Mouse (Mus musculus): ENCODE results near the gene 1700028P14Rik. TPM values are rescaled to one million over a fixed set of nuclear protein-coding genes. Genes with fewer than 3 reads are reported as not detected.

1700028P14Rik gene
- polyA plus RNA-seq, 1 experiment from 2014 or later, result not detected

DNA sequence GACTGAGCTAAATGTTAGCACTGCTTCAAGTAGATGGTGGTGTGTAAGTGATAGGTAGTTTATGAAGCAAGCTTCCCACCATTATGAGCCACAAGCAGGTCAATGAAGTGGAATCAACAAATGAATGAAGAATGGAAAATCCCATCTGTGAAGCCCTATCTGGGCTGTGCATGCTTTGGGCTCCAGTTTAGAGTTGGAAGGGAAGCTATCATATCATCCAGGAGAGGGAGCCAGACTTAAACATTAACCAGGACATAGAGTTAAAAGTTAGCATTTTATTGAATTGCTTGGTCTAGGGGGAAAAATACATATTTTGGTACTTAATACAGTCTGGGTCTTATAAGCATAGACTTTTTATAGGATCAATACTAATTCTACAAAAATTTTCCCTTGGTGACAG, 107.0 kb downstream of the 1700028P14Rik start:
- no peak for ATAC-seq
- TF ChIP-seq CTCF (IDR thresholded peaks at IDR 0.05; ENCODE audit: low read depth) (peak; percentile 33), EP300 (IDR thresholded peaks at IDR 0.05; ENCODE audit: low read depth) (no peak)

DNA sequence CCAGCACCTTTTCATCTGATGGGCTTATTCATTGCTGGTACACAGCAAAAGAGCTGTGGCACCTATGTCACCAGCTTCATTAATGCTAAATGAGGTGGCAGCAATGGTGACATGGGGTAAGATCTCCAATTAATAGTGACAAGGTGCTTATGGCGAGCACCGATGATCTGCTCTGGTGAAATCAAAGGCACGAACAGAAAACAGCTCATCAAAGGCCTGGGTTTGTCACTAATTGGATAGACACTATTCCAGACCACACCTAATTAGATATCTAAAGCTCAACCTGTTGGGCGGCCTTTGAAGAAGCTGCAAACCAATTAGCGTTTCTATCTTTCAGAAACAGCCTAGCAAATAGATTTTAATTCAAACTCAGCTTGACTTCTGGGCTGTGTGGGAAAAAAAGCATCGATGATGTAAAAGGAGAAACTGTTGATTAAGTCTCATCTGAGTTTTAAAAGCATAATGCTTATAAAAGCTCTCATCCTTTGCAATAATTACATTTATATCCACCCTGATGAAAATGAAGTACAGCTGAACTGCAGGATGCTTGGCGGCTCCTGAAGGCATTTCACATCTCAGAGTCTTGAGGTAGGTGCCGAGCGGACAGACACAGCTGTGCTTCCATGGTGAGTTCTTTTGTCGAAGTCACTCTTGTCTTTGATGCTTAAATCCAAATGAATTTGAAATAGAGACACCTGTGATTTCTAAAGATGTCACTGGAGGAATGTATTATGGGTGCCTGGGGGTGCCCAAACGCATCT, 109.2 kb downstream of the 1700028P14Rik start:
- no peak for DNase-seq
- no peak overlapping the region for H3K4me3 ChIP-seq (ENCODE audit: low read depth, low read length)
- 73% methylated on average over 11 of the region's 11 CpGs for WGBS (ENCODE audit: insufficient replicate concordance)
- no peaks in the 10 kb centered on the region for H3K36me3 ChIP-seq (replicated peaks; ENCODE audit: insufficient read depth, low read length)
- no peak overlapping the region for H3K27ac ChIP-seq (ENCODE audit: low read depth)
- no peaks in the 10 kb centered on the region for H3K27me3 ChIP-seq (ENCODE audit: insufficient read depth, low read length)
- no peaks in the 10 kb centered on the region for H3K9me3 ChIP-seq (ENCODE audit: low read length)
- H3K4me1 ChIP-seq (ENCODE audit: insufficient read depth), result no peaks in the 10 kb centered on the region
- H3K4me2 ChIP-seq (ENCODE audit: low read depth, low read length), result no peak overlapping the region
- no peak overlapping the region for H3K9ac ChIP-seq (replicated peaks)
- TF ChIP-seq EP300 (IDR thresholded peaks at IDR 0.05; ENCODE audit: low read depth) (no peak), CTCF (IDR thresholded peaks at IDR 0.05; ENCODE audit: low read depth) (no peak)
- ATAC-seq, result no peak

More for the DNA sequence above, 107.0 kb downstream of the 1700028P14Rik start:
- Histone ChIP-seq H3K36me3 (replicated peaks; ENCODE audit: insufficient read depth, low read length) (no peaks in the 10 kb centered on the region), H3K27me3 (ENCODE audit: insufficient read depth, low read length) (no peaks in the 10 kb centered on the region), H3K9ac (replicated peaks) (no peak overlapping the region), H3K4me2 (ENCODE audit: low read depth, low read length) (no peak overlapping the region), H3K27ac (ENCODE audit: low read depth) (no peak overlapping the region), H3K4me1 (ENCODE audit: insufficient read depth) (no peaks in the 10 kb centered on the region), H3K4me3 (ENCODE audit: low read depth, low read length) (no peak overlapping the region), H3K9me3 (ENCODE audit: low read length) (no peaks in the 10 kb centered on the region)
- DNase-seq, result no peak

- WGBS (ENCODE audit: insufficient replicate concordance), result 80% methylated on average over 4 of the region's 4 CpGs
- ATAC-seq (no peak), DNase-seq (no peak)
- TF ChIP-seq CTCF (IDR thresholded peaks at IDR 0.05; ENCODE audit: low read depth) (no peak), EP300 (IDR thresholded peaks at IDR 0.05; ENCODE audit: low read depth) (no peak)
- Histone ChIP-seq H3K4me1 (ENCODE audit: insufficient read depth) (no peaks in the 10 kb centered on the region), H3K4me3 (ENCODE audit: low read depth, low read length) (no peak overlapping the region), H3K36me3 (replicated peaks; ENCODE audit: insufficient read depth, low read length) (no peaks in the 10 kb centered on the region), H3K9me3 (ENCODE audit: low read length) (no peaks in the 10 kb centered on the region), H3K27me3 (ENCODE audit: insufficient read depth, low read length) (no peaks in the 10 kb centered on the region), H3K4me2 (ENCODE audit: low read depth, low read length) (no peak overlapping the region), H3K9ac (replicated peaks) (no peak overlapping the region), H3K27ac (ENCODE audit: low read depth) (no peak overlapping the region)
Measured at GRCm38 (mm10) chr19:23542759-23543158, 109.9 kb downstream of the 1700028P14Rik start.

DNA sequence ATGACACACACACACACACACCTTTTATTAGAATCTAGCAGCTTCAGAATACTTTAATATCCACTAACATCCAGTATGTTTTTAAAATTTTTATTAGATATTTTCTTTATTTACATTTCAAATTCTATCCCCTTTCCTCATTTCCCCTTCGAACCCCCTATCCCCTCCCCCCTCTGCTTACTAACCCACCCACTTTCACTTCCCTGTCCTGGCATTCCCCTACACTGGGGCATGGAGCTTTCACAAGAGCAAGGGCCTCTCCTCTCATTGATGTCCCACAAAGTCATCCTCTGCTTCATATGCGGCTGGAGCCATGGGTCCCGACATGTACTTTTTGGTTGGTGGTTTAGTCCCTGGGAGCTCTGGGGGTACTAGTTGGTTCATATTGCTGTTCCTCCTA, 116.9 kb downstream of the 1700028P14Rik start:
- no peak overlapping the region for H3K4me2 ChIP-seq (ENCODE audit: low read depth, low read length)
- no peak for TF ChIP-seq CTCF (IDR thresholded peaks at IDR 0.05; ENCODE audit: low read depth)
- no peak for TF ChIP-seq EP300 (IDR thresholded peaks at IDR 0.05; ENCODE audit: low read depth)
- no peak for ATAC-seq
- no peaks in the 10 kb centered on the region for H3K36me3 ChIP-seq (replicated peaks; ENCODE audit: insufficient read depth, low read length)
- 57% methylated on average over 3 of the region's 3 CpGs for WGBS (ENCODE audit: insufficient replicate concordance)
- H3K27me3 ChIP-seq (ENCODE audit: insufficient read depth, low read length), result no peaks in the 10 kb centered on the region
- H3K4me1 ChIP-seq (ENCODE audit: insufficient read depth), result no peaks in the 10 kb centered on the region
- H3K27ac ChIP-seq (ENCODE audit: low read depth), result no peak overlapping the region
- no peak for DNase-seq
- no peaks in the 10 kb centered on the region for H3K9me3 ChIP-seq (ENCODE audit: low read length)
- H3K9ac ChIP-seq (replicated peaks), result no peak overlapping the region
- H3K4me3 ChIP-seq (ENCODE audit: low read depth, low read length), result no peak overlapping the region

- 61% methylated on average over 4 of the region's 4 CpGs for WGBS (ENCODE audit: insufficient replicate concordance)
- TF ChIP-seq EP300 (IDR thresholded peaks at IDR 0.05; ENCODE audit: low read depth) (no peak), CTCF (IDR thresholded peaks at IDR 0.05; ENCODE audit: low read depth) (no peak)
- no peaks in the 10 kb centered on the region for H3K9me3 ChIP-seq (ENCODE audit: low read length)
- ATAC-seq (no peak), DNase-seq (no peak)
- H3K27me3 ChIP-seq (ENCODE audit: insufficient read depth, low read length), result no peaks in the 10 kb centered on the region
- no peaks in the 10 kb centered on the region for H3K36me3 ChIP-seq (replicated peaks; ENCODE audit: insufficient read depth, low read length)
- no peak overlapping the region for H3K9ac ChIP-seq (replicated peaks)
- no peak overlapping the region for H3K4me2 ChIP-seq (ENCODE audit: low read depth, low read length)
- no peaks in the 10 kb centered on the region for H3K4me1 ChIP-seq (ENCODE audit: insufficient read depth)
- H3K27ac ChIP-seq (ENCODE audit: low read depth), result no peak overlapping the region
- no peak overlapping the region for H3K4me3 ChIP-seq (ENCODE audit: low read depth, low read length)
Measured at GRCm38 (mm10) chr19:23531899-23532298, 120.7 kb downstream of the 1700028P14Rik start.

DNA sequence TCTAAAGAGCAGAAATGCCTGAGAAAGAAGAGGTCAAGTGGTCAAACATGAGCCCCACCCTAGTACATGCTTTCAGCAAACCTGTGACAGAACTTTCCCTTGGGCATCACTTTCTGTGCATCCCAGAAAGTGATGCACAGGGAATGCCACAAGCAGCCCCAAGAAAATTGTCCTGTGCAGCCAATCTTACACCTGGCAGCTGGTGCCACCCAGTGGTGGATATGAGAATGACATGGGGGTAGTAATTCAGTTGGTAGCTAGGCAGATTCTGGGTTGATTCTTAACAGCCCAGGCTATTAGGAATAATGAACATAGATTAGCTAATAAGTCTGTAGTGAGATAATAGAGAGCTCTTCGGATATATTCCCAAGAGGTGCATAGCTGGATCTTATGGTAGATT, 128.9 kb downstream of the 1700028P14Rik start:
- Histone ChIP-seq H3K36me3 (replicated peaks; ENCODE audit: insufficient read depth, low read length) (no peaks in the 10 kb centered on the region), H3K4me1 (ENCODE audit: insufficient read depth) (no peaks in the 10 kb centered on the region), H3K27ac (ENCODE audit: low read depth) (no peak overlapping the region), H3K4me3 (ENCODE audit: low read depth, low read length) (no peak overlapping the region), H3K27me3 (ENCODE audit: insufficient read depth, low read length) (no peaks in the 10 kb centered on the region), H3K4me2 (ENCODE audit: low read depth, low read length) (no peak overlapping the region), H3K9me3 (ENCODE audit: low read length) (no peaks in the 10 kb centered on the region), H3K9ac (replicated peaks) (no peak overlapping the region)
- TF ChIP-seq CTCF (IDR thresholded peaks at IDR 0.05; ENCODE audit: low read depth) (peak; percentile 90), EP300 (IDR thresholded peaks at IDR 0.05; ENCODE audit: low read depth) (no peak)
- 0% methylated on average over 1 of the region's 1 CpGs for WGBS (ENCODE audit: insufficient replicate concordance)
- ATAC-seq, result no peak
- peak; percentile 64 for DNase-seq
